Mouse (Mus musculus): Measurements from ENCODE around the gene Olfr10. TPM values are rescaled to one million over a fixed set of nuclear protein-coding genes. Genes with fewer than 3 reads are reported as not detected.

Gene Olfr10
- not detected for polyA plus RNA-seq (2017; shearing (Covaris generic))

GRCm38 (mm10) chr11:49304441-49304840 lies at the start of gene Olfr10:
Gene Olfr10 (plus strand): TSS chr11:49304741.

GRCm38 (mm10) chr11:49278222-49278621 lies 26.3 kb upstream of the Olfr10 start, which contains the start of gene Olfr1393:
Gene Olfr1393 (plus strand): TSS chr11:49278304.

GRCm38 (mm10) chr11:49284982-49285381 lies 19.6 kb upstream of the Olfr10 start, which contains the start of gene Olfr1392:
Gene Olfr1392 (plus strand): TSS chr11:49285282.

DNA sequence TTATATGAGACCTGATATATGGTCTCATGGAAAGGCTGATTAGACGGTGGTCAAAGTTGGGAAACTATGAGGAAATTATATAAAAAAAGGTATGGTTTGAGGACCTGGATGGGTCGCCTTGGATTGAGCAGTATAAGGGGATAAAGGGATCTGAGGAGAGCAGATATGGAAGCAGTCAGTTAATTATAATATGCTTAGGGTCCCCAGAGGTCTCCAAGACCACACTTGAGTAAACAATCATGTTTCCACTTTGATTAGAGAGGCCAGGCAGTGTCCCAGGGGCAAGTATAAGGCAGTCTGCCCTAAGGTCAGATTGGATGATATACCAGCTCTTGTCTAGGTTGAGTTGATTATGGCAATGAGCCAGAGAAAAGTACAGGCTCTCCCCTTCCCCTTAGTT lies 17.9 kb downstream of the Olfr10 start, which contains the start of gene Olfr1391:
TSS of gene Olfr1391 (plus strand) at position 301 of the 400 bp plus-strand sequence.

GRCm38 (mm10) chr11:49334888-49335287 lies 30.3 kb downstream of the Olfr10 start, which contains the start of gene Olfr1390:
Gene Olfr1390 (plus strand): TSS chr11:49335188.

Other genes with a start within 250 kb of the Olfr10 start
- gene Tgtp2, start 240.5 kb upstream of the Olfr10 start, polyA plus RNA-seq (2017; shearing (Covaris generic)) = 100 to 1,000 TPM; 237 to 258 TPM
- gene Ifi47, start 228.2 kb upstream of the Olfr10 start, polyA plus RNA-seq (2017; shearing (Covaris generic)) = 100 to 1,000 TPM; 414 to 424 TPM
- not detected for gene Olfr1396, start 189.9 kb upstream of the Olfr10 start, polyA plus RNA-seq (2017; shearing (Covaris generic))
- gene Olfr1395, start 162.5 kb upstream of the Olfr10 start, polyA plus RNA-seq (2017; shearing (Covaris generic)) = not detected
- gene Olfr1394, start 150.4 kb upstream of the Olfr10 start, polyA plus RNA-seq (2017; shearing (Covaris generic)) = not detected
- gene Btnl9, start 117.6 kb upstream of the Olfr10 start, polyA plus RNA-seq (2017; shearing (Covaris generic)) = 1 to 10 TPM in 1 of 2 experiments, under 1 TPM in 1; 0.08 to 2.7 TPM
- gene Zfp62, start 101.4 kb upstream of the Olfr10 start, polyA plus RNA-seq (2017; shearing (Covaris generic)) = 10 to 100 TPM; 50.0 to 53.8 TPM
- gene Mgat1, start 60.5 kb upstream of the Olfr10 start, polyA plus RNA-seq (2017; shearing (Covaris generic)) = 100 to 1,000 TPM in 1 of 2 experiments, 10 to 100 TPM in 1; 98.9 to 109 TPM
- not detected for gene Olfr1393, start 26.4 kb upstream of the Olfr10 start, polyA plus RNA-seq (2017; shearing (Covaris generic))
- gene Olfr1392, start 19.5 kb upstream of the Olfr10 start, polyA plus RNA-seq (2017; shearing (Covaris generic)) = under 1 TPM in 1 of 2 experiments, not detected in 1; 0.71 TPM
- gene Olfr1391, start 18.0 kb downstream of the Olfr10 start, polyA plus RNA-seq (2017; shearing (Covaris generic)) = not detected
- under 1 TPM in 1 of 2 experiments, not detected in 1; 0.61 TPM for gene Olfr1390, start 30.4 kb downstream of the Olfr10 start, polyA plus RNA-seq (2017; shearing (Covaris generic))
- 1 to 10 TPM in 1 of 2 experiments, not detected in 1; 1.2 TPM for gene Olfr1389, start 118.3 kb downstream of the Olfr10 start, polyA plus RNA-seq (2017; shearing (Covaris generic))
- under 1 TPM in 1 of 2 experiments, not detected in 1; 0.31 TPM for gene Olfr1388, start 131.9 kb downstream of the Olfr10 start, polyA plus RNA-seq (2017; shearing (Covaris generic))
- gene Olfr1387, start 150.6 kb downstream of the Olfr10 start, polyA plus RNA-seq (2017; shearing (Covaris generic)) = under 1 TPM in 1 of 2 experiments, not detected in 1; 0.28 TPM
- under 1 TPM in 1 of 2 experiments, not detected in 1; 0.46 TPM for gene Olfr1386, start 160.3 kb downstream of the Olfr10 start, polyA plus RNA-seq (2017; shearing (Covaris generic))
- under 1 TPM; 0.12 to 0.84 TPM for gene Olfr1385, start 184.3 kb downstream of the Olfr10 start, polyA plus RNA-seq (2017; shearing (Covaris generic))
- gene Olfr1384, start 202.0 kb downstream of the Olfr10 start, polyA plus RNA-seq (2017; shearing (Covaris generic)) = under 1 TPM in 1 of 2 experiments, not detected in 1; 0.27 TPM
- gene Olfr1383, start 214.9 kb downstream of the Olfr10 start, polyA plus RNA-seq (2017; shearing (Covaris generic)) = not detected
- gene Olfr1382, start 223.5 kb downstream of the Olfr10 start, polyA plus RNA-seq (2017; shearing (Covaris generic)) = under 1 TPM in 1 of 2 experiments, not detected in 1; 0.09 TPM
- under 1 TPM in 1 of 2 experiments, not detected in 1; 0.22 TPM for gene Olfr1381, start 238.7 kb downstream of the Olfr10 start, polyA plus RNA-seq (2017; shearing (Covaris generic))